Mouse (Mus musculus) limb, embryonic 15.5 days (tissue): ENCODE measurements around the gene Wnt9b. TPM values are rescaled to one million over a fixed set of nuclear protein-coding genes. Genes with fewer than 3 reads are reported as not detected.

ENCODE experiments used
- ATAC-seq: fragments of 200-750 bp; cut with Nextera tagmentation; 2 replicates; pipeline ENCODE4 v1.8.0; 2017; ENCODE audit warnings: low read depth, moderate TSS enrichment; ENCODE audit not compliant: insufficient number of reproducible peaks, low FRiP score, low TSS enrichment
- H3K27ac ChIP-seq: fragments of 300-500 bp; sonication (generic); 2 replicates; pipeline ENCODE4 v1.5.1; 2015; ENCODE audit warnings: moderate library complexity, mild to moderate bottlenecking, inconsistent platforms
- H3K27me3 ChIP-seq: fragments of 300-500 bp; sonication (generic); 2 replicates; pipeline ENCODE4 v1.6.1; 2015; ENCODE audit warnings: inconsistent platforms
- H3K36me3 ChIP-seq: fragments of 300-500 bp; sonication (generic); 2 replicates; pipeline ENCODE4 v1.6.1; 2015; ENCODE audit warnings: inconsistent platforms
- H3K4me1 ChIP-seq: fragments of 300-500 bp; sonication (generic); 2 replicates; pipeline ENCODE4 v1.6.1; 2015; ENCODE audit warnings: inconsistent platforms
- H3K4me2 ChIP-seq: fragments of 300-500 bp; sonication (generic); 2 replicates; pipeline ENCODE4 v1.6.1; 2015; ENCODE audit warnings: mild to moderate bottlenecking, inconsistent platforms
- H3K4me3 ChIP-seq: fragments of 300-500 bp; sonication (generic); 2 replicates; pipeline ENCODE4 v1.5.1; 2015; ENCODE audit warnings: mild to moderate bottlenecking, inconsistent platforms
- H3K9ac ChIP-seq: fragments of 300-500 bp; sonication (generic); 2 replicates; pipeline ENCODE4 v1.6.1; 2015; ENCODE audit warnings: inconsistent platforms
- H3K9me3 ChIP-seq: fragments of 300-500 bp; sonication (generic); 2 replicates; pipeline ENCODE4 v1.6.1; 2016; ENCODE audit warnings: inconsistent platforms
- WGBS: fragments of 180-500 bp; shearing (Covaris S2); methylation state at CpG from one replicate; pipeline ENCODE4 v1.1.7; 2015; 5-methylcytosine and 5-hydroxymethylcytosine counted together
- polyA plus RNA-seq: library from polyadenylated mRNA; unstranded; fragments of >200 nt; fragmentation: Nextera tagmentation; extraction: Ambion mirVana; gene quantifications from 2 replicates; pipeline ENCODE4 v1.2.1, GENCODE M21; 2015

The Wnt9b gene
- polyA plus RNA-seq, 1 experiment from 2014 or later: 0.76 TPM

GRCm38 (mm10) chr11:103697565-103698176, 52.0 kb downstream of the Wnt9b start, which contains the start of gene Gosr2:
Gene Gosr2, minus strand, starts transcription at chr11:103697898.
- Histone ChIP-seq H3K4me1 (peaks cover 4% of the 10 kb centered on the region; the same call in 1 of the 2 replicates), H3K27ac (peak within 1 kb of the TSS; percentile 99), H3K4me3 (peak within 1 kb of the TSS; percentile 93), H3K36me3 (0 out of 2 replicates have a peak, but pooled peaks cover under 1% of the 10 kb centered on the region), H3K27me3 (no peaks in the 10 kb centered on the region), H3K9me3 (no peaks in the 10 kb centered on the region), H3K9ac (peak within 1 kb of the TSS; percentile 83), H3K4me2 (peak within 1 kb of the TSS; percentile 50)
- ATAC-seq: peak; percentile 89
- WGBS: under 1% methylated on average over 57 of the region's 57 CpGs

GRCm38 (mm10) chr11:103696851-103697564, 52.6 kb downstream of the Wnt9b start:
- no peaks in the 10 kb centered on the region for H3K27me3 ChIP-seq
- no peaks in the 10 kb centered on the region for H3K36me3 ChIP-seq
- ATAC-seq: 0 out of 2 replicates have a peak, but pooled peaks have one; percentile 20
- peak overlapping the region; percentile 99 for H3K27ac ChIP-seq
- peak overlapping the region; percentile 93 for H3K4me3 ChIP-seq
- H3K9me3 ChIP-seq: no peaks in the 10 kb centered on the region
- peaks cover 4% of the 10 kb centered on the region; the same call in 1 of the 2 replicates for H3K4me1 ChIP-seq
- WGBS: under 1% methylated on average over 18 of the region's 18 CpGs
- peak overlapping the region; percentile 83 for H3K9ac ChIP-seq
- H3K4me2 ChIP-seq: peak overlapping the region; percentile 50

GRCm38 (mm10) chr11:103693241-103693640, 56.4 kb downstream of the Wnt9b start:
- H3K36me3 ChIP-seq: peaks cover 13% of the 10 kb centered on the region; the same call in 1 of the 2 replicates
- peaks cover 4% of the 10 kb centered on the region; the same call in 1 of the 2 replicates for H3K4me1 ChIP-seq
- no peak for ATAC-seq
- no peak overlapping the region for H3K27ac ChIP-seq
- no peak overlapping the region for H3K4me2 ChIP-seq
- WGBS: 18% methylated on average over 1 of the region's 1 CpGs
- no peak overlapping the region for H3K4me3 ChIP-seq
- H3K27me3 ChIP-seq: no peaks in the 10 kb centered on the region
- no peak overlapping the region for H3K9ac ChIP-seq
- no peaks in the 10 kb centered on the region for H3K9me3 ChIP-seq

- Histone ChIP-seq H3K9ac (no peak overlapping the region), H3K4me3 (no peak overlapping the region), H3K27me3 (no peaks in the 10 kb centered on the region), H3K4me2 (no peak overlapping the region), H3K9me3 (no peaks in the 10 kb centered on the region), H3K4me1 (no peaks in the 10 kb centered on the region), H3K36me3 (peaks cover 33% of the 10 kb centered on the region), H3K27ac (no peak overlapping the region)
- no peak for ATAC-seq
- WGBS: 91% methylated on average over 1 of the region's 1 CpGs
Measured at GRCm38 (mm10) chr11:103691036-103691435, 58.6 kb downstream of the Wnt9b start.

GRCm38 (mm10) chr11:103688980-103689378, 60.6 kb downstream of the Wnt9b start:
- ATAC-seq: no peak
- Histone ChIP-seq H3K27me3 (no peaks in the 10 kb centered on the region), H3K36me3 (peaks cover 53% of the 10 kb centered on the region), H3K4me2 (no peak overlapping the region), H3K27ac (no peak overlapping the region), H3K9ac (no peak overlapping the region), H3K4me1 (no peaks in the 10 kb centered on the region), H3K9me3 (no peaks in the 10 kb centered on the region), H3K4me3 (no peak overlapping the region)
- 12% methylated on average over 3 of the region's 3 CpGs for WGBS

- Histone ChIP-seq H3K27ac (no peak overlapping the region), H3K4me3 (no peak overlapping the region), H3K9me3 (no peaks in the 10 kb centered on the region), H3K9ac (no peak overlapping the region), H3K4me2 (no peak overlapping the region), H3K4me1 (no peaks in the 10 kb centered on the region), H3K36me3 (peaks cover 59% of the 10 kb centered on the region), H3K27me3 (no peaks in the 10 kb centered on the region)
- no peak for ATAC-seq
- WGBS: 67% methylated on average over 6 of the region's 6 CpGs
Measured at GRCm38 (mm10) chr11:103688271-103688979, 61.2 kb downstream of the Wnt9b start.

GRCm38 (mm10) chr11:103686706-103687105, 62.9 kb downstream of the Wnt9b start:
- H3K9me3 ChIP-seq: no peaks in the 10 kb centered on the region
- H3K27ac ChIP-seq: no peak overlapping the region
- no peak overlapping the region for H3K9ac ChIP-seq
- H3K4me1 ChIP-seq: no peaks in the 10 kb centered on the region
- 75% methylated on average over 6 of the region's 6 CpGs for WGBS
- H3K36me3 ChIP-seq: peaks cover 76% of the 10 kb centered on the region
- no peak for ATAC-seq
- H3K27me3 ChIP-seq: no peaks in the 10 kb centered on the region
- H3K4me3 ChIP-seq: no peak overlapping the region
- no peak overlapping the region for H3K4me2 ChIP-seq

GRCm38 (mm10) chr11:103685261-103685736, 64.3 kb downstream of the Wnt9b start:
- Histone ChIP-seq H3K4me1 (no peaks in the 10 kb centered on the region), H3K9me3 (no peaks in the 10 kb centered on the region), H3K27ac (no peak overlapping the region), H3K4me3 (no peak overlapping the region), H3K9ac (no peak overlapping the region), H3K27me3 (no peaks in the 10 kb centered on the region), H3K36me3 (peaks cover 89% of the 10 kb centered on the region), H3K4me2 (no peak overlapping the region)
- ATAC-seq: peak; percentile 35; the same call in 1 of the 2 replicates
- WGBS: 85% methylated on average over 7 of the region's 7 CpGs

- peaks cover 91% of the 10 kb centered on the region for H3K36me3 ChIP-seq
- no peaks in the 10 kb centered on the region for H3K27me3 ChIP-seq
- H3K9me3 ChIP-seq: no peaks in the 10 kb centered on the region
- no peak for ATAC-seq
- no peak overlapping the region for H3K4me2 ChIP-seq
- no peaks in the 10 kb centered on the region for H3K4me1 ChIP-seq
- no peak overlapping the region for H3K4me3 ChIP-seq
- H3K27ac ChIP-seq: no peak overlapping the region
- 87% methylated on average over 11 of the region's 11 CpGs for WGBS
- H3K9ac ChIP-seq: no peak overlapping the region
Measured at GRCm38 (mm10) chr11:103683667-103684334, 65.8 kb downstream of the Wnt9b start.
